Mouse (Mus musculus): Measurements from ENCODE around the gene Supt4a. TPM values are rescaled to one million over a fixed set of nuclear protein-coding genes. Genes with fewer than 3 reads are reported as not detected.
A peak's percentile ranks its signal among the peaks of the same experiment; 100 is the strongest.

Supt4a gene
- 94.2 and 98.4 TPM in 2 replicates for polyA plus RNA-seq (2012; rRNA removed)

DNA sequence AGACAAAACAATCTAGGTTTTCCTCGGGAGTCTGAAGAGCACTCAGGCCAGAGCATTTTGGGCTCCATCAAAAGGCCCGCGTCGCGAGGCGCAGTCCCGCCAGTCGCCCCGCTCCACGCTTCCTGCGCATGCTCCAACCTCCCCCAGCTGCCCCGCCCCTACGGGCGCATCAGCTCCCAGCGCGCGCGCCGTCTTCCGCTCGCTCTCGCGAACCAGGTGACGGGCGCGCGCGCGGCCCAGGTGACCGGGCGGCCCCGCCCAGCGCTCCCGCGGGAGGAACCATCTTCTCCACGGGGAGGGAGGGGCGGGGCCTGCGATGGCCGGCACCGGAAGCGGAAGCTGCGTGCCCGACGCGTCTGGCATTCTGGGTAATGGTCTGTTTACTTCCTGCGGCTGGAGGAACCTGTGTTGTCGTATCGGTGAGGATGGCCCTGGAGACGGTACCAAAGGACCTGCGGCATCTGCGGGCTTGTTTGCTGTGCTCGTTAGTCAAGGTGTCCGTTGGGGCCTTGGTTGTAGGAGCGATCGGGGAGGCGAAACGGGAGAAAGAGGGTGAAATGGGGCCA lies at the start of gene Supt4a:
Gene Supt4a, plus strand, starts transcription at position 378 of the 566 bp plus-strand sequence.
- peak; percentile 88 for DNase-seq (ENCODE audit: low spot score)

- DNase-seq (ENCODE audit: low spot score) = no peak
Observed at GRCm38 (mm10) chr11:87688478-87689203, 48.7 kb upstream of the Supt4a start.

DNA sequence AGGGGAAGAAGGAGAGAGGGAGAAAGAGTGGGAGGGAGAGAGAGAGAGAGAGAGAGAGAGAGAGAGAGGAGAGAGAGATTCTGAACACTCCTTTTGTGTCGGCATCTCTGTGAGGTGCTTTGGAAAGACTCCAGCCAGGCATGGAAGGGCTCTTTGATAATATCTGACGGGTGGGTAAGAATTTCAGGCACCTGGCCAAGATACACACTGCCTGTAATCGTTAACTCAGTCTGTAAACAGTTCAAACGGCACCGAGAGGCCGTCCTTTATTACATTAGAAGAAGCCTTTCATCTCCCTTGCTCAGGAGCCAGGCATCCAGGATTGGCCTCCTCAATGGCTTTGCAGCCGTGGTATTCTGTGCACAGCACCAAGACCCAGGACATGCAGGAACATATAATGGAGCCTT lies 47.9 kb upstream of the Supt4a start:
- DNase-seq (ENCODE audit: low spot score) = no peak

DNA sequence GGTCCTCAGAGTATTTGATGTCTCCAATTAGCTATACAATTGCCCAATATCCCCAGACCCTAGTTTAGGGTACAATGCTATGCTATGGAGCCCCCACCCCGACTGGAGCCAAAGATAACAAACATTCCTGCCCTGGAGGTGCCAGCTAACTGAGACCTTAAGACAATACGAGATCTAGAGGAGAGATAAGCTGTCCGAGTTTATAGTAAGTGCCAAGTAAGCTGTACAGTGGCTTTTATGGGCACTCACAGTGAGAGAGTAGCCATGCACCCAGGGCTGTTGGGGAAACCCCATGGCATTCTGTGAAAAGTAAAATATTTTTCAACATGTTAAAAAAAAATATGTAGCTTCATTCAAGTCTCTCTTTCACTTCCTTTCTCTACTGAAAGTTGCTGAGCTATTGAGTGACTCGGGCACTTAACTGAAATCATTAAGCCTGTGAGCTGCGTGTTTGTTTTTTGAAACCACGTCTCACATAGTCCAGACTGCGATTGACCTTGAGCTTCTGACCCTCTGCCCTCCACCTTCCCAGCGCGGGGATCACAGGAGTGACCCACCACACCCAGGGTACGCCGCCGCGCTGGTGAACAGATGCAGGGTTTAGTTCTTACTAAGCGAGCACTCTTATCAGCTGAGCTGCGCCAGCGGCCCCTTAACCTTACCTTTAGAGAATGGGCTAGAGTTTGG lies 47.2 kb upstream of the Supt4a start:
- DNase-seq (ENCODE audit: low spot score) = no peak

GRCm38 (mm10) chr11:87697131-87697682 lies 40.1 kb upstream of the Supt4a start:
- DNase-seq (ENCODE audit: low spot score) = no peak

DNA sequence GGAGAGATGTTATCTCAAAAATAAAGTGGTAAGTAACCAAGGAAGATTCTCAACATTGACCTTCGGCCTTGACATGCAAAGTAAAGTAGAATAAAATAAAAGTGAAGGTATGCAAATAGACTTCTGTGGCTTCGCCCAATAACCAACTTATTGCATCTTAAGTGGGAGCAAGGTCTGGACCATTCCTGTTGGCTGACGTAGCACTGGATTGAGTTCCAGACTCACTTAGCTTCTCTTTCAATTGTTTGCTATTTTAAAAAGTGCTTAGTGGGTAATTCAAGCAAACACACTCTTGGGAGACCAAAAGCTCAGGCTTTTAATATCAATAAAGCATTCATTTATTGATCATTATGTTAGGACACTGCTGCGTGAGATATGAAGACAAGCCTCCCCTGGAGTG lies 39.2 kb upstream of the Supt4a start:
- no peak for DNase-seq (ENCODE audit: low spot score)

GRCm38 (mm10) chr11:87701108-87701507 lies 36.2 kb upstream of the Supt4a start:
- no peak for DNase-seq (ENCODE audit: low spot score)

GRCm38 (mm10) chr11:87701877-87702620 lies 35.3 kb upstream of the Supt4a start:
- no peak for DNase-seq (ENCODE audit: low spot score)

DNA sequence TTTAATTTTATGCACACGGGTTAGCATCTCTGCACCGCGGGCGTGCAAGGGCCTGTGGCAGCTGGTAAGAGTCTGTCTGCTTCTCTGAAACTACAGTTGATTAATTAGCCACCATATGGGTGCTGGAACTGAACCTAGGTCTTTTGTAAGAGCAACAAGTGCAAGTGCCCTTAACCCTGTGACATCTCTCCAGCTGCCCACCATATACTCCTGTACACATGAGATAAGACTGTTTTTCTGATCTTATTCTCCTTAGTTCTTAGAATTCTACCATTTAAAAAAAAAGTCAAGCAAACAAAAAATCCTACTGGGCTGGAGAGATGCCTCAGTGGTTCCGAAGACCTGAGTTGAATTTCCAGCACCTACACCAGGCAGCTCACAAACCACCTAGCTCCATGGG lies 33.7 kb upstream of the Supt4a start:
- DNase-seq (ENCODE audit: low spot score) = no peak

GRCm38 (mm10) chr11:87704289-87704688 lies 33.1 kb upstream of the Supt4a start:
- no peak for DNase-seq (ENCODE audit: low spot score)

GRCm38 (mm10) chr11:87707570-87707969 lies 29.8 kb upstream of the Supt4a start:
- no peak for DNase-seq (ENCODE audit: low spot score)

DNA sequence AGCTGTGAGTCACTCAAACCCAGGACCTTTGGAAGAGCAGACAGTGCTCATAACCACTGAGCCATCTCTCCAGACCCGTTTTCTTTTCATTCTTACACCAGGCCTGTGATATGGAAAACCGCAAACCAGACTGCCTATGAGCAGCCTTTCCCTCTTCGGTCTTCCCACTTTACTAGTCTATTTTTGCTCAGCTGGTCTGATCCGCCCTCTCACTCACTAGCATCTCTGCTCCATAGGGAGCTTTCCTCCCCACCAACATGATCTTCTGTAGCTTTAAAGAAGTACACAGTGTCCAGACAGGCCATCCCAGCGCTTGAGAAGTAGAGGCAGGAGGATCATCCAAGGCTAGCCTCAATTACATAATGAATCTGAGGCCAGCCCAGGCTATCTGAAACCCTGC lies 28.4 kb upstream of the Supt4a start:
- no peak for DNase-seq (ENCODE audit: low spot score)

DNA sequence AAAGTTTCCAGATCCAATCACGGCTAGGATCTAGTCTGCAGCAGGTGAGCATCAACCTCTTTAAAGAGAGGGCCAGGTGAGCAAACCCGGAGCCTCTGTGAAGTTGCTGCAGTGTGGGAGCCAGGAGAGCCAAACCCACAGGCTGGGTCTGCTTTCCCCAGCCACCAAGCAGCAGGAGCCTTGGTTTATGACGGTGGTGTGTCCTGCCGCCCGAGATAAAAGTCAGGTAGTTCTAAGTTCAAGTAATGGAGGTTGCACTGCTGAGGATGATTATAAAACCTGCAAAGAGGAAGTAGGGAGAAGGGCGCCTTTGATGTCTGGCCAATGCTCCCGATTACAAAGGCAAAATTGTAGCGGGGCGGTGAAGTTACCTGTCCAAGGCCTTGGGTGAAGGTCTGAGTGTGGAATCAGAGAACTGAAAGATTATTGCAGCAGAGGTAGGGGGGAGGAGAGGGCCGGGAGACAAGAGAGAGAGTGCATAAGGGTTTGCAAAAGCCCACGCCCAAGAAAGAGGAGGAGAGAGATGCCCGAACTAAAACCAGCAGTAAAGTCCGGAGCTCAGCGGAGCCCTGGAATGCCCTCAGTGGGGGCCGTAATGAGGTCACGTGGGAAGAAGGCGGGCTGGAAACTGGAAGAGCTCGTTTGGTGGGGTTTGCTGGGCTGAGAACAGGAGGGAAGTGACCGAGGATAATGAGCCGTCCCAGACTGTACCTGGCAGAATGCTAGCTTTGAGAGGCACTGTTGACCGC lies 27.7 kb upstream of the Supt4a start:
- peak; percentile 44 for DNase-seq (ENCODE audit: low spot score)

DNA sequence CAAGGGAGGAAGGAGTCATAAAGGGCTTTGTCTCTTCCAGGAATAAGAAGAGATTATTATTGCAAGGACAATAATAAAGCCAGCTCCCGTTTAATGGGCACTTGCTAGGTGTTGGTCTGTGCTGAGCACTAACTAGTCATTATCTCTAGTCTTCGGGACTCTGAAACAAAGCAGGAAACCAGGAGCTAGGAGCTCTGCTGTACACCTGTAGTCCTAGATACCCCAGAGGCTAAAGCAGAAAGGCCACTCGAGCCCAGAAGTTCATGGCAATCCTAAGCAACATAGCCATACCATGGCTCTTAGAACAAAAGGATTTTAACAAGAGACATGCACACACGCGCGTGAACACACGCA lies 27.1 kb upstream of the Supt4a start:
- DNase-seq (ENCODE audit: low spot score) = no peak

DNA sequence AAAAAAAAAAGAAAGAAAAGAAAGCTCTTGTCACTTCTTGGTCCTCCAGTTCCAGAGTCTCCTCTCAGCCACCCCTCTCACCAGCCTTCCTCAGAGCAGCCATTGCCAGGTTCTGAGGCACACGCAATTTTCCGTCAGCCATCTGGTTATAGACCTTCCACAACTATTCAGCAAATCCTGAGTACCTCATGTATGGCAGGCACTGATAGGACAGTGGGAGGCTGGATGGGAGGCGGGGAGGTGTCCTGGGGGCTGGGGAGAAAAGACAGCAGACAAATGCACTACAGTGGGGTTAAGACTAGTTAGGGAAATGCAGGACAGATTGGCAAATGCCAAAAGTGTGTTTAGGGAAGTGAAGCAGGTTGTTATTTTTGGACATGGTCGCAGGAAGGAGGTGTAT lies 25.2 kb upstream of the Supt4a start:
- no peak for DNase-seq (ENCODE audit: low spot score)

- DNase-seq (ENCODE audit: low spot score) = no peak
Observed at GRCm38 (mm10) chr11:87715999-87716398, 21.4 kb upstream of the Supt4a start.

DNA sequence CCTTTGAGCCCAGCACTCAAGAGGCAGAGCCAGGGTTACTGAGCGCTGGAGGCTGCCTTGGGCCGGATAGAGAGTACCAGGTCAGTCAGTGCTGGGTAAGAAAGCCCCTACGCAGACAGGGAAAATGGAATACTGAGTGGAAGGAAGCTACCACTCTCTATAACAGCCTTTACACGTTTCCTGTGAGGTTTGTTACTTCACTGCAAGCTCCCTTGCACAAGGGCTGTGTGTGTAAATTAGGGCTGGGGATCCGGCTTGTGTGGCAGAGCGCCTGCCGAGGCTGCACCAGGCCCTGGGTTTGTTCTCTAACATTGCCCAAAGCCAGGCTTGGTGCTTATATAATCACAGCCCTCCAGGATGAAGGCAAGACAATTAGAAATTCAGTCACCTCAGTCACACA lies 17.8 kb upstream of the Supt4a start:
- no peak for DNase-seq (ENCODE audit: low spot score)

GRCm38 (mm10) chr11:87720324-87720723 lies 17.0 kb upstream of the Supt4a start:
- DNase-seq (ENCODE audit: low spot score) = no peak

DNA sequence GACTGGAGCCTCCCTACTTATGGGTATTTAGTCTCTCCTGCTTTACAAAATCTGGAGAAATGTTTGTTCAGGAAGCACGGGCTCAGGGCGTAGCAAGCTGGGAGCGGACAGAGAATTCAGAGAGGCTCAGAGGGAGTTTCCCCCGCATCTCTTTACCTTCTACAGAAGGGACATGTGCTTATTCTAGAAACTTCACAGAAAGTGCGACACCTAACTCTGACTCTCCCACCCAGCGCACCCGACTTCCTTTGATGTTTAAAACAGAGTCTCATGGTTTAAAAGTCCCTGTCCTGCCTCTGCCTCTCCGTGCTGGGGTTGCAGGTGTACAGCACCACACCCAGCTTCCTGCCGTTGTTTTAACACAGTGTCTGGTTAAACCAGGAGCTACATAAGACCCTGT lies 16.5 kb upstream of the Supt4a start:
- DNase-seq (ENCODE audit: low spot score) = no peak

GRCm38 (mm10) chr11:87722168-87722567 lies 15.2 kb upstream of the Supt4a start:
- no peak for DNase-seq (ENCODE audit: low spot score)

- DNase-seq (ENCODE audit: low spot score) = no peak
Observed at GRCm38 (mm10) chr11:87722891-87723290, 14.5 kb upstream of the Supt4a start.

Data from urinary bladder, adult 2 months (tissue).